Mouse (Mus musculus) brown adipose tissue, adult 24 weeks (tissue): ENCODE results near the gene H3f3a. TPM values are rescaled to one million over a fixed set of nuclear protein-coding genes. Genes with fewer than 3 reads are reported as not detected.

ENCODE experiments used
- H3K27ac ChIP-seq: fragments of 200-500 bp; replicated peaks from 2 replicates; pipeline ENCODE4 v1.5.1; 2012; ENCODE audit warnings: low read depth, mild to moderate bottlenecking, low read length
- H3K4me1 ChIP-seq: fragments of 200-500 bp; 2 replicates; pipeline ENCODE4 v1.6.1; 2012; ENCODE audit warnings: low read length, mixed read lengths; ENCODE audit not compliant: control insufficient read depth, insufficient read depth, insufficient read length
- H3K4me3 ChIP-seq: fragments of 200-500 bp; 2 replicates; pipeline ENCODE4 v1.5.1; 2012; ENCODE audit warnings: low read depth, mild to moderate bottlenecking, low read length, moderate library complexity; ENCODE audit not compliant: insufficient read depth
- polyA plus RNA-seq: library from polyadenylated mRNA; stranded (reverse); fragments of >200 nt; gene quantifications from 2 replicates; pipeline ENCODE4 v1.2.4, GENCODE M21; 2012; ENCODE audit not compliant: missing spikeins, insufficient read depth, insufficient read length

Gene H3f3a
- polyA plus RNA-seq, 1 experiment, result 419 TPM

DNA sequence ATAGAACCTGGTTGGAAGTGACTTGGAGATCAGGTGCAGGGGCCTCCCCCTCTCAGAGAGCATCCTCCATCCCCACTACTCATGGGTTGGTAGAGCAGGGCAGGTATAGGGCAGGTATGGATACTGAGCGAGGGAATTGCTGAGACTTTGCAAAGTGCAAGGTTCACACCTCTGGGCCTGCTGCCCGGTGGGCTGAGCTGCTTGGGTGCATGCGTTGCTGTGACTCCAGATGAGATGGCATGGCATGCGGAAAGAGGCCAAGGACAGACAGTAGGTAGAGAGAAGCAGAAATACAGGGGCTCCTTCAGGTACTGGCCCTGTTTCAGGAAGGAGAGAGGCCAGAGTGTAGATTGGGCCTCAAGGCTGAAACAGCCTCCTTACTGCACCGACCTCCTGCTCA lies 32.5 kb downstream of the H3f3a start:
- Histone ChIP-seq H3K27ac (no peak overlapping the region), H3K4me3 (no peak overlapping the region), H3K4me1 (no peaks in the 10 kb centered on the region)

GRCm38 (mm10) chr1:180780291-180780690 lies 33.5 kb downstream of the H3f3a start:
- no peaks in the 10 kb centered on the region for H3K4me1 ChIP-seq
- no peak overlapping the region for H3K4me3 ChIP-seq
- H3K27ac ChIP-seq, result no peak overlapping the region

DNA sequence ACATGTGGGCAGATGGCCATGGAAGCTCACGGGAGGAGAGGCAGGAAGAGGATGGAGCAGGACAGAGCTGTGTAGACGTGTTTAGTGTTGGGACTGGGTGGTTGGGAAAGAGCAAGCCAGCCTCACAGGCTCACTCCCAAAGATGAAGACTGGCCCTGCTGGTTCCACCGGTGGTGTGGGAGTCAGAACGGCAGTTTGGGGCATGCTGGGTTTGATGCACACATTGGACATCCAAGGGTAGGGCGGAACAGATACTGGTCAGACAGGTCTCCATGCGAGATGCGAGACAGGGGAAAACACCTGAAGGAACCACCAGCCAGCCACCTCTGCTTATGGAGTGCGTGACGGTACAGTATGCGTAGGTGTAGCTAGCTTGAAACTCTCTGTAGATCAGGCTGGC lies 34.8 kb downstream of the H3f3a start:
- no peak overlapping the region for H3K27ac ChIP-seq

DNA sequence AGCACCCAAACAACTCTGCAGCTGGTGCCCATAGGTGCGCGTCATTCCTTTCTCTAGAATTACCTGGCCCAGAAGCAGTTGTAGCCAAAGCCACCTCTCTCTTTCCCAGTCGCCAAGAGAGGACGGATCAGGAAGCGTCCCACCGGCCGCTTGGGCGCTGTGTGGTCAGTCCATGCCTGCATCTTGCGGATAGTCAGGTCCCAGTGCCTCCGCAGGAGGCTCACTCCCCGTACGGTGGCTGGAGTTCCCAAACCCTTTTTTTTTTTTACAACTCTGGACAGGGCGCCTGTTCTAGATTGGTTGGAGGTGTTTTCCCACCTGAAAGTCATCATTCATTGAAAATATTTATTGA lies 35.4 kb downstream of the H3f3a start:
- H3K27ac ChIP-seq, result no peak overlapping the region

More for the DNA sequence above, 34.8 kb downstream of the H3f3a start:
- Histone ChIP-seq H3K4me3 (no peak overlapping the region), H3K4me1 (no peaks in the 10 kb centered on the region)

DNA sequence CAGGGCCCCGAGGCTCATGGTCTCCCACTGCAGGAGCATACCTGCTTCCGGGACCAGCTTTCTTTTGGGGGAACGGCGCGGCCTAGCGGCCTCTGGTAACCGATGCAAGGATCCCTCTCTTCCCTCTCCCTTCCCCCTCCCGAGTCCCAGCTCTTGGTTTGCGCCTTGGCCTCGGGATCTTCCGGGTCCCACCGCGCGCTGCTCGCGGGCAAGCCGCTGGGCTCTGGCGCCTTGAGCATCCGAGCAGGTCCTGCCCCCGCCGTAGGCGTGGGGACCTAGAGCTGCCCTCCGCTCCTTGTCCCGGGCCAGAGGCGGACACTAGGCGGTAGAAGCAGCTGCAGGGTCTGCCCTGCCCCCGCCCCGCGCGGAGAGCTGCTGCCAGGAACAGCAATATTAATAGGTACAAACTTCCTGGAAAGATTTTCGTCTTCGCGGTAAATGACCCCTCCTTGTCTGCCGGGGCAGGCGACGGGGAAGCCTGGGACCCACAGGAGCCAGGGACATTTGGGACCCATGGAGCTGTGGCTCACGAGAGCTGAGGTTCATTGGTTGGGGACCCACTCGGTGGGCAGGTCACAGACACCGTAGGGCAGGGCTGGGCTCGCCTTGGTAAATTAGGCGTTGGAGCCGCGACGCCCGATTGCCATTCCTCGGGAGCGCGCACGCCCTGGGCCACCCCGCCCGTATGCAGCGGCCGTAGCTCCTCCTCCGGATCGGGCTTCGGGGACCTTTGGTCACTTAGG lies 35.9 kb downstream of the H3f3a start:
- no peaks in the 10 kb centered on the region for H3K4me1 ChIP-seq
- H3K4me3 ChIP-seq, result peak overlapping the region; percentile 77
- H3K27ac ChIP-seq, result peak overlapping the region; percentile 91

More for the DNA sequence above, 35.4 kb downstream of the H3f3a start:
- Histone ChIP-seq H3K4me1 (no peaks in the 10 kb centered on the region), H3K4me3 (peak overlapping the region; percentile 77)

GRCm38 (mm10) chr1:180777289-180777659 lies 36.5 kb downstream of the H3f3a start:
- H3K4me3 ChIP-seq, result peak overlapping the region; percentile 77
- peak overlapping the region; percentile 28 for H3K27ac ChIP-seq
- no peaks in the 10 kb centered on the region for H3K4me1 ChIP-seq

- no peaks in the 10 kb centered on the region for H3K4me1 ChIP-seq
- no peak overlapping the region for H3K4me3 ChIP-seq
- no peak overlapping the region for H3K27ac ChIP-seq
Observed at GRCm38 (mm10) chr1:180776494-180776893, 37.2 kb downstream of the H3f3a start.

GRCm38 (mm10) chr1:180775849-180776493 lies 37.8 kb downstream of the H3f3a start:
- no peaks in the 10 kb centered on the region for H3K4me1 ChIP-seq
- H3K27ac ChIP-seq, result no peak overlapping the region
- no peak overlapping the region for H3K4me3 ChIP-seq

- Histone ChIP-seq H3K4me1 (no peaks in the 10 kb centered on the region), H3K27ac (no peak overlapping the region), H3K4me3 (no peak overlapping the region)
Observed at GRCm38 (mm10) chr1:180775317-180775716, 38.4 kb downstream of the H3f3a start.

DNA sequence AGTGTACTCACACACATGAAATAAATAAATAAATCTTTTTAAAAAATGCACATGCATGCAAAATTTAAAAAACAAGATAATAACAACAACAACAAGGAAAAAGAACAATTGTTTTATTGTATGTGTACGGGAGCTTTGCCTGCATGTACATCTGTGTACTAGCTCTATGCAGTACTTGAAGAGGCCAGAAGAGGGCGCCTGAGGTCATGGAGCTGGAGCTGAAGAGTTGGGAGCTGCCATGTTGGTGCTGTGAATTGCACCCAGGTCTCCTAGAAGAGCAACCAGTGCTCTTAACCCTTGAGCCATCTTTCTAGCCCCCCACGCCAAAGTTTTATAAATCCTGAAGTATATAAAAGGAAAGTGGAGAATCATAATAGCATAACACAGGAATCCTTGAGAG lies 39.1 kb downstream of the H3f3a start:
- Histone ChIP-seq H3K27ac (no peak overlapping the region), H3K4me3 (no peak overlapping the region), H3K4me1 (no peaks in the 10 kb centered on the region)

DNA sequence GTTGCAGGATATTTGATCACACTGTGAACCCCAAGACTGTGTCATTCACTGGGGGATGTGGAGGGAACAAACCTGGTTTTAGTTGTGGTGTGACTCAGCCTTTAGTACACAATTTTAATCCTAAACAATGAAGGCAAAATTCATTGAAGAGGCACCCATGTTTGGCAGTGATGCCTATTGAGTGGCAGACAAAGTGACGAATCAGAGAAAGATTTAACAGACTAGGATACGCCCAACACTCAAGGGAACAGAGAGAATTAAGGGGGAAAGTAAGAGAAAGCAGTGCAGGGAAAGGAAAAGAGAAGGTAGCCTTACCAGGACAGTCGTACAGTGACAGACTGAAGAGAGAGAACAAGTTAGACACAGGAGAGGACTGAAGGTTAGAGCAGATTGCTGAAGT lies 41.5 kb downstream of the H3f3a start:
- peaks cover 5% of the 10 kb centered on the region; the same call in 1 of the 2 replicates for H3K4me1 ChIP-seq
- no peak overlapping the region for H3K4me3 ChIP-seq
- no peak overlapping the region for H3K27ac ChIP-seq

- Histone ChIP-seq H3K4me3 (no peak overlapping the region), H3K4me1 (peaks cover 5% of the 10 kb centered on the region; the same call in 1 of the 2 replicates), H3K27ac (no peak overlapping the region)
Observed at GRCm38 (mm10) chr1:180771722-180772121, 42.0 kb downstream of the H3f3a start.

DNA sequence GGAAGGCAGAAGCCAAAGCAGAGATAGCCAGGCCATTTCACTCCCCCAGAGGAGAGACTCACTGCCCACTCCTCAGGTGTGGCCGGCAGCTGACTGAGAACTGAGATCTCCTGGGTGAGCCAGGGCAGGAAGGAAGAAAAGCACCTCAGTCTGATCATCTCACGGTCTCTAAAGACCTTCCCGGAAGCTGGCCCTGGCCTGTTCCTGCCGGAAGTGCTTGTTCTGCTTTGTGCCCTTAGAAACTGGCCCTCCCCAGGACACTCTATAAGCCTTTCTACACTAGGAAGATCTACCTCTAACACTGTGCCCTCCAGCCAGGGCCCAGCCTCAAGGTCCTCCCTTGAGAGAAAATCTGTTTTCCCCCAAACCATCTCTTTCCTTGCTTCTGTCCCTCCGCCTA lies 42.4 kb downstream of the H3f3a start:
- H3K27ac ChIP-seq, result no peak overlapping the region
- H3K4me1 ChIP-seq, result peaks cover 5% of the 10 kb centered on the region; the same call in 1 of the 2 replicates
- no peak overlapping the region for H3K4me3 ChIP-seq

GRCm38 (mm10) chr1:180768334-180769168 lies 45.2 kb downstream of the H3f3a start:
- H3K4me3 ChIP-seq, result peak overlapping the region; percentile 100
- peak overlapping the region; percentile 94 for H3K27ac ChIP-seq
- H3K4me1 ChIP-seq, result peaks cover 5% of the 10 kb centered on the region; the same call in 1 of the 2 replicates
